Mouse (Mus musculus) hindbrain, embryonic 12.5 days (tissue): ENCODE measurements around the gene Slc25a27. TPM values are rescaled to one million over a fixed set of nuclear protein-coding genes. Genes with fewer than 3 reads are reported as not detected.
A peak's percentile ranks its signal among the peaks of the same experiment; 100 is the strongest.

Experiments used
- ATAC-seq: fragments of 200-750 bp; cut with Nextera tagmentation; 2 replicates; pipeline ENCODE4 v1.8.0; 2017; ENCODE audit warnings: moderate TSS enrichment; ENCODE audit not compliant: low FRiP score
- H3K27ac ChIP-seq: fragments of 300-500 bp; sonication (generic); 2 replicates; pipeline ENCODE4 v1.5.1; 2016; ENCODE audit warnings: mild to moderate bottlenecking
- H3K27me3 ChIP-seq: fragments of 300-500 bp; sonication (generic); 2 replicates; pipeline ENCODE4 v1.6.1; 2016; ENCODE audit warnings: mild to moderate bottlenecking
- H3K36me3 ChIP-seq: fragments of 300-500 bp; sonication (generic); 2 replicates; pipeline ENCODE4 v1.6.1; 2016; ENCODE audit warnings: mild to moderate bottlenecking
- H3K4me1 ChIP-seq: fragments of 300-500 bp; sonication (generic); 2 replicates; pipeline ENCODE4 v1.6.1; 2016
- H3K4me2 ChIP-seq: fragments of 300-500 bp; sonication (generic); replicated peaks from 2 replicates; pipeline ENCODE4 v1.6.1; 2016; ENCODE audit warnings: mild to moderate bottlenecking
- H3K4me3 ChIP-seq: fragments of 300-500 bp; sonication (generic); 2 replicates; pipeline ENCODE4 v1.5.1; 2016; ENCODE audit warnings: mild to moderate bottlenecking
- H3K9ac ChIP-seq: fragments of 300-500 bp; sonication (generic); 2 replicates; pipeline ENCODE4 v1.6.1; 2016; ENCODE audit warnings: mild to moderate bottlenecking, moderate library complexity
- H3K9me3 ChIP-seq: fragments of 300-500 bp; sonication (generic); replicated peaks from 2 replicates; pipeline ENCODE4 v1.6.1; 2016; ENCODE audit warnings: mild to moderate bottlenecking
- WGBS: fragments of 180-500 bp; shearing (Covaris S2); methylation state at CpG from one replicate; pipeline ENCODE4 v1.1.7; 2016; 5-methylcytosine and 5-hydroxymethylcytosine counted together
- polyA plus RNA-seq: library from polyadenylated mRNA; unstranded; fragments of >200 nt; fragmentation: Nextera tagmentation; extraction: Ambion mirVana; gene quantifications from 2 replicates; pipeline ENCODE4 v1.2.1, GENCODE M21; 2016

The Slc25a27 gene
- polyA plus RNA-seq, 1 experiment from 2014 or later, result 90.0 TPM

- Histone ChIP-seq H3K4me1 (no peaks in the 10 kb centered on the region), H3K4me2 (no peak overlapping the region), H3K27ac (no peak overlapping the region), H3K27me3 (no peaks in the 10 kb centered on the region), H3K36me3 (peaks cover 9% of the 10 kb centered on the region), H3K4me3 (no peak overlapping the region), H3K9me3 (no peaks in the 10 kb centered on the region), H3K9ac (no peak overlapping the region)
- WGBS, result 88% methylated on average over 7 of the region's 7 CpGs
- ATAC-seq, result no peak
These were observed 17.1 kb upstream of the Slc25a27 start for GRCm38 (mm10) chr17:43684086-43684485.

GRCm38 (mm10) chr17:43677317-43677716 lies 10.3 kb upstream of the Slc25a27 start:
- Histone ChIP-seq H3K9ac (no peak overlapping the region), H3K4me1 (no peaks in the 10 kb centered on the region), H3K4me3 (no peak overlapping the region), H3K36me3 (0 out of 2 replicates have a peak, but pooled peaks cover 3% of the 10 kb centered on the region), H3K27ac (no peak overlapping the region), H3K27me3 (no peaks in the 10 kb centered on the region), H3K9me3 (no peaks in the 10 kb centered on the region), H3K4me2 (no peak overlapping the region)
- WGBS, result 62% methylated on average over 1 of the region's 1 CpGs
- ATAC-seq, result no peak

DNA sequence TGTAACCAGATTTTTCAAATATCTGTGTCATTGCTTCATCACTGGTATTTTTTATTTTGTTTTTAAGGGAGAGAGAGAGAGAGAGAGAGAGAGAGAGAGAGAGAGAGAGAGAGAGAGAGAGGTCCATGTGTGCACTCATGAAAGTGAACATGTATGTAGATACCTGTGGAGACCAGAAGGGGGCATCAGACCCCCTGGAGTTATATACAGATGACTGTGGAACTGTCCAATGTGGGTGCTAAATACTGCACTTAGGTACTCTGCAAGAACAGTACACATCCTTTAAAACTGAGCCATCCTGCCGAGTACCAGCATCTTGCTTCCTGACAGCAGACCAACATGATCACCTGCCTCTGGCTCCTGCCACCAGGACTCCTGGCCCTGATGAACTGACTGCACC lies 9.2 kb upstream of the Slc25a27 start:
- 0 out of 2 replicates have a peak, but pooled peaks cover 3% of the 10 kb centered on the region for H3K36me3 ChIP-seq
- no peak overlapping the region for H3K4me3 ChIP-seq
- H3K4me2 ChIP-seq, result no peak overlapping the region
- no peaks in the 10 kb centered on the region for H3K9me3 ChIP-seq
- no peaks in the 10 kb centered on the region for H3K4me1 ChIP-seq
- no peak overlapping the region for H3K27ac ChIP-seq
- no peak for ATAC-seq
- H3K27me3 ChIP-seq, result no peaks in the 10 kb centered on the region
- WGBS, result 95% methylated on average over 1 of the region's 1 CpGs
- no peak overlapping the region for H3K9ac ChIP-seq

DNA sequence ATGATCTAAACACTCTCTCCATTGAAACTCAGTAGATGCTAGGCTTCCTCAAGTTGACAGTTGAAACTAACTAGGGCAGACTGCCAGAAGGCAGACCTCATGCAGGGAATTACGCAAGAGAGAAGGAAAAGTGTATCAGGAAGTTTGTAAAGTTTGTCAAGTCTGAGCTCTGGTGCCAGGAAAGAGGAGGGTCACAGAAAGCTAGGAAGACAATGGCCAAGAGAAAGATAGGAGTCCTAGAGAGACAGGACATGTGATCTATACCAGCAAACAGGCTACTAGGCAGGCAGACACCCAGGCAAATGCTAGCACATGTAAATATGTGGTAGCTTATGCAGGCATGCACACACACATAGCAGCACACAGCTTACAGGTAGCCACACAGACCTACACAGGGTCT lies 8.2 kb upstream of the Slc25a27 start:
- no peak for ATAC-seq
- Histone ChIP-seq H3K4me1 (no peaks in the 10 kb centered on the region), H3K9ac (no peak overlapping the region), H3K9me3 (no peaks in the 10 kb centered on the region), H3K27me3 (no peaks in the 10 kb centered on the region), H3K27ac (no peak overlapping the region), H3K4me3 (no peak overlapping the region), H3K4me2 (no peak overlapping the region), H3K36me3 (no peaks in the 10 kb centered on the region)
- WGBS, result 81% methylated on average over 1 of the region's 1 CpGs

- H3K36me3 ChIP-seq, result no peaks in the 10 kb centered on the region
- WGBS, result 97% methylated on average over 4 of the region's 4 CpGs
- ATAC-seq, result no peak
- no peaks in the 10 kb centered on the region for H3K27me3 ChIP-seq
- H3K9me3 ChIP-seq, result no peaks in the 10 kb centered on the region
- H3K4me1 ChIP-seq, result no peaks in the 10 kb centered on the region
- no peak overlapping the region for H3K9ac ChIP-seq
- H3K27ac ChIP-seq, result no peak overlapping the region
- no peak overlapping the region for H3K4me2 ChIP-seq
- H3K4me3 ChIP-seq, result no peak overlapping the region
These were observed 4.9 kb upstream of the Slc25a27 start for GRCm38 (mm10) chr17:43671907-43672306.

DNA sequence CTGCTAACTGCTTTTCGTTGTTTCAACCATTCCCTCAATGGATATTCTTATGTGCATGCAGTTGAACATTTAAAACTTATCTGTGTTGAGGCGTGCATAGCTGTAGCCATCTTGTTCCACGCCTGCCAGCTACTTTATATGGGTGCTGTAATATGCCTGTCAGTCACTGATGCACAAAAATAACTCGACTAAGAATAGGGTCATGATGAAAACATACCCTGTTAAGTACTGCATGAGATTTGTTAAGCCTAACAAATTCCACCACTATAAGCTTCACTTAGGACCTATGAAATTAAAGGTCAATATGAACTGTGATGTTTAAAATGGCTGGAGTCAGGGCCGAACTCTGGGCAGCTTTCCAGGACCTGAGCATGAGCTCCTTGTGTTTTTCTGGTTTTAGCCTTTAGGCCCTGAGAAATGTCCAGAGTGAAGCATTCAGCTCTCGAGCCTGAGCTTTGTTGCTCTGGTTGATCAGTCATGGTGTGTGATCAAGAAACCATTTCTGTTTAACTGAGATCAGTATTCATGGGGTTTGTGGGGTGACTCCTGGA lies 2.2 kb upstream of the Slc25a27 start:
- WGBS, result 75% methylated on average over 6 of the region's 6 CpGs
- Histone ChIP-seq H3K36me3 (no peaks in the 10 kb centered on the region), H3K4me3 (0 out of 2 replicates have a peak overlapping the region, but pooled peaks have one; percentile 93), H3K4me2 (peak overlapping the region; percentile 63), H3K9me3 (no peaks in the 10 kb centered on the region), H3K27me3 (no peaks in the 10 kb centered on the region), H3K9ac (no peak overlapping the region), H3K27ac (no peak overlapping the region), H3K4me1 (peaks cover 16% of the 10 kb centered on the region)
- no peak for ATAC-seq

GRCm38 (mm10) chr17:43667290-43667843 lies 353 bp upstream of the Slc25a27 start, which contains the start of gene Cyp39a1:
Gene Cyp39a1, plus strand, starts transcription at chr17:43667425.
- Histone ChIP-seq H3K9me3 (no peaks in the 10 kb centered on the region), H3K36me3 (peaks cover 16% of the 10 kb centered on the region), H3K4me1 (peaks cover 16% of the 10 kb centered on the region), H3K27me3 (no peaks in the 10 kb centered on the region), H3K27ac (peak within 1 kb of the TSS; percentile 78), H3K4me2 (peak within 1 kb of the TSS; percentile 63), H3K4me3 (peak within 1 kb of the TSS; percentile 93), H3K9ac (peak within 1 kb of the TSS; percentile 93)
- WGBS, result 0% methylated on average over 17 of the region's 17 CpGs
- no peak for ATAC-seq

DNA sequence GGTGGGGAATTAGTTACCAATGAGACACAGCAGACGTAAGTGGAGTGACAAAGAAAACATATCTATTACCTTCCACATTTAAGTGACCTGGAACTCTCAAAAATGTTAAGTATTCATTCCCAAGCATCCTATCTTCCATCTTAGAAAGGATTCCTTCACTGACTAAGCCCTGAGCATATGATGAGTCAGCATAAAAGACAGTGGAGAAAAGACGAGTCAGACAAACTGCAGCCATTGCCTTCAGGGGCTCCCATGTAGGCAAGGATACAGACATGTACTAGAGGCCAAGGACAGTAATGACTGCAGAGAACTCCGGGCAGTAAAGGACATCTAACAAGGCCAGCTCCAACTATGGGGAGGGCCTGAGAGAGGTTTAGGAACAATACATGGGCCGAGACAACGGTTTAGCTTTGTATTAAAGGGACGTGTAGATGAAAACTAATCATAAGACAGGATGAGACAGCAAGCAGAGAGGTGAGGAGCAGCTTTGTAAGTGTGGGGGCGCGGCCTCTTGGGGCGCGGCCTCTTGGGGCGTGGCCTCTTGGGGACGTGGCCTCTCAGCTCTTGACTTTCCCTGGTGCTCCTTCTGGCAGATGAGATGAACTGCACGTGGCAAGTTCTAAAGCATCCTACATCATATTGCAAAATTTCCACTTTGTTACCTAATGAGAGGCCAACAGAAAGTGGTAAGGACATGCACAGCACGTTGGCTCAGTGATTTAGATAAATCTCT lies 15.5 kb downstream of the Slc25a27 start:
- no peak overlapping the region for H3K27ac ChIP-seq
- peaks cover 59% of the 10 kb centered on the region for H3K36me3 ChIP-seq
- H3K4me2 ChIP-seq, result no peak overlapping the region
- H3K9me3 ChIP-seq, result no peaks in the 10 kb centered on the region
- no peaks in the 10 kb centered on the region for H3K27me3 ChIP-seq
- no peak overlapping the region for H3K4me3 ChIP-seq
- no peak for ATAC-seq
- H3K9ac ChIP-seq, result no peak overlapping the region
- WGBS, result 65% methylated on average over 14 of the region's 14 CpGs
- no peaks in the 10 kb centered on the region for H3K4me1 ChIP-seq

GRCm38 (mm10) chr17:43649641-43650436 lies 17.2 kb downstream of the Slc25a27 start:
- H3K36me3 ChIP-seq, result peaks cover 70% of the 10 kb centered on the region
- H3K4me2 ChIP-seq, result no peak overlapping the region

DNA sequence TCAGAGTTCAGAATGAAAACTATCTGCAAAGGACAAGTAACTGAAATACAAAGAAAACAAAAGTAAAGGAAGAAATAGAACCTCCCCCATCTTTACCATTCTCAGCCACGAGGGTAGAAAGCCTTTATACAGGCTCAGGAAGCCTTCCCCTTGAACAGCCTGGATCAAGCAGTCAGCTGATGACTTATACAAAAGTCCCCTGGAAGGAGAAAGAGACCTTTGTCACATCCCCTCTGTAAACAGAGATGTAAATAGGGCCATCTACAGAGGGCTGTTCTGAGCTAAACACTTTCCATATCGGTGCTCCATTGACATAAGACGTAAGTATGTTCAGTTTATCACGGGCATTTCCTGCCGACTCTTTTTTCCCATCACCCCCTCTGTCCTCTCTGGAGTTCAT lies 20.1 kb downstream of the Slc25a27 start:
- no peaks in the 10 kb centered on the region for H3K27me3 ChIP-seq
- ATAC-seq, result peak; percentile 65
- peaks cover 74% of the 10 kb centered on the region for H3K36me3 ChIP-seq
- no peaks in the 10 kb centered on the region for H3K9me3 ChIP-seq
- H3K4me2 ChIP-seq, result no peak overlapping the region
- no peak overlapping the region for H3K27ac ChIP-seq
- H3K4me1 ChIP-seq, result no peaks in the 10 kb centered on the region
- 51% methylated on average over 5 of the region's 5 CpGs for WGBS
- no peak overlapping the region for H3K9ac ChIP-seq
- no peak overlapping the region for H3K4me3 ChIP-seq

More at GRCm38 (mm10) chr17:43649641-43650436, 17.2 kb downstream of the Slc25a27 start:
- H3K27me3 ChIP-seq, result no peaks in the 10 kb centered on the region
- H3K4me3 ChIP-seq, result no peak overlapping the region
- H3K4me1 ChIP-seq, result no peaks in the 10 kb centered on the region
- no peak overlapping the region for H3K27ac ChIP-seq
- no peaks in the 10 kb centered on the region for H3K9me3 ChIP-seq
- no peak for ATAC-seq
- WGBS, result 78% methylated on average over 10 of the region's 10 CpGs
- H3K9ac ChIP-seq, result no peak overlapping the region

GRCm38 (mm10) chr17:43645136-43645535 lies 21.9 kb downstream of the Slc25a27 start:
- peaks cover 65% of the 10 kb centered on the region for H3K36me3 ChIP-seq
- no peak overlapping the region for H3K9ac ChIP-seq
- 91% methylated on average over 3 of the region's 3 CpGs for WGBS
- H3K27me3 ChIP-seq, result no peaks in the 10 kb centered on the region
- H3K4me2 ChIP-seq, result no peak overlapping the region
- no peaks in the 10 kb centered on the region for H3K4me1 ChIP-seq
- no peak overlapping the region for H3K27ac ChIP-seq
- no peak for ATAC-seq
- H3K4me3 ChIP-seq, result no peak overlapping the region
- no peaks in the 10 kb centered on the region for H3K9me3 ChIP-seq

- no peaks in the 10 kb centered on the region for H3K9me3 ChIP-seq
- H3K27me3 ChIP-seq, result no peaks in the 10 kb centered on the region
- no peaks in the 10 kb centered on the region for H3K4me1 ChIP-seq
- no peak overlapping the region for H3K4me3 ChIP-seq
- no peak for ATAC-seq
- peaks cover 58% of the 10 kb centered on the region for H3K36me3 ChIP-seq
- no peak overlapping the region for H3K4me2 ChIP-seq
- 88% methylated on average over 7 of the region's 7 CpGs for WGBS
- H3K27ac ChIP-seq, result no peak overlapping the region
- H3K9ac ChIP-seq, result no peak overlapping the region
These were observed 22.6 kb downstream of the Slc25a27 start for GRCm38 (mm10) chr17:43644375-43644774.
